Mouse (Mus musculus): ENCODE results near the gene Amdhd2.

GRCm38 (mm10) chr17:24201092-24201491 lies 37.5 kb upstream of the Amdhd2 start:
- no peak for TF ChIP-seq CTCF (IDR thresholded peaks at IDR 0.05; ENCODE audit: insufficient read depth, low read length)
- no peak for TF ChIP-seq POLR2A (IDR thresholded peaks at IDR 0.05; ENCODE audit: borderline replicate concordance, extremely low read depth, low read depth, low read length)
